Mouse (Mus musculus): Measurements from ENCODE around the gene Tgm3.

The Tgm3 gene

DNA sequence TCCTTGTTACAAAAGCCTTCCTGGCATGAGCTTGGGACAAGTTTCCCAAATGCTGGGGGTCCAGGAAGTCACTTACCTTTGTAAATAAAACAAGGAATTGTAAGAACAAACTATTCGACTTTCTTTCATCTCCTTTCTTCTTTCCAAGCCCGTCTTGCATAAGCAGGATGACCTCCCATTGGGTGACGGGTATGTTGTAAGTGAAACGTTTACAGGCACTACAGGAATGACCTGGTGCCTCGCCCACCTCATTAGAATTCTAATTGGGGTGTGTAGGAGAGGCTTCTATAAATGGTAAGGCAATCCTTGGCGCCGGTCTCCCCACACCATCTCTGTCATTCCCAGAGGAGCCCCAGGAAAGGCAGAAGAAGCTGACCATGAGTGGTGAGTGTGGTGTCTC lies at the start of gene Tgm3:
Tgm3 (plus strand) TSS at position 324 of the 400 bp plus-strand sequence.
- in situ Hi-C loops (cut with MboI; ENCODE audit: low sequenced_read_pairs) = no loop called here

DNA sequence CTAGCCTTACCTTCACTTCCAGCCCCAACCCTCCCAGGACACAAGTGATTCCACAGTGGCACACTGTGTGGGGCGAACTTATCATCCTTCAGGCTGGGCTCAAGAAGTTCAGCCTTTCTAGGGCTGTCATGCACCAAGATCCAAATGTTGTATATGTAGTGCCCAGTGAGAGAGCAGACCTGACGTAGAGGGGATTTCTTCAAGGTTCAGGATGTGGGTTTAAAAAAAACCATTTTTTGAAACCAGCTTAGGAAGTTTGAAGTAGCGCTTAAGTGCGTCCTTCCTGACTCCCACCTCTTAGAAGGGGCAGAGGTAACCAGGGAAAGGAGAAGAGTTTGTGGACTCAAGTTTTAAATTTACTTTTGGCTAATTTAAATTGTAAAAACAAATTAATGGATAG lies 31.5 kb upstream of the Tgm3 start:
- in situ Hi-C loops (cut with MboI; ENCODE audit: low sequenced_read_pairs) = no loop called here

DNA sequence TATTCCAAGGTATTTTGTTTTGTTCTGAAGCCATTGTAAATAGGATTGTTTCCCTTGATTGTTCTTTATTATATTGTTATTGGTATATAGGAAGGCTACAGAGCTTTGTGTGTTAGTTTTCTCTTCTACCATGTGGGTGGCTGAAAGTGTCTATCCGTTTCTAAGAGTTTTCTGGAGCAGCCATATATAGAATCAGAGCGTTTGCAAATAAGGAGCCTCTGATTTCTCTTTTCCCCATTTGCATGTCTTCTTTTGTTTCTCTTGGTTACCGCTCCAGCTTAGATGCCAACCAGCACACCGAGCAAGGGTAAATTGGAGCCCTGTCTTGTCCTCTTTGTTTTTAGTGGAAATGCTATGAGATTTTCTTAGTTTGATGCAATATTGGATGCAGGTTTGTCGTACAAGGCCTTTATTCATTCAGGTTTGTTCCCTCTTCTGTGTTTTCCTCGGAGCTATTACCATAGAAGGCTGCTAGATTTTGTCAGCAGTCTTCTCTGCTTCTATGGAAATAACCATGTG lies 24.6 kb upstream of the Tgm3 start:
- in situ Hi-C loops (cut with MboI; ENCODE audit: low sequenced_read_pairs) = no loop called here

DNA sequence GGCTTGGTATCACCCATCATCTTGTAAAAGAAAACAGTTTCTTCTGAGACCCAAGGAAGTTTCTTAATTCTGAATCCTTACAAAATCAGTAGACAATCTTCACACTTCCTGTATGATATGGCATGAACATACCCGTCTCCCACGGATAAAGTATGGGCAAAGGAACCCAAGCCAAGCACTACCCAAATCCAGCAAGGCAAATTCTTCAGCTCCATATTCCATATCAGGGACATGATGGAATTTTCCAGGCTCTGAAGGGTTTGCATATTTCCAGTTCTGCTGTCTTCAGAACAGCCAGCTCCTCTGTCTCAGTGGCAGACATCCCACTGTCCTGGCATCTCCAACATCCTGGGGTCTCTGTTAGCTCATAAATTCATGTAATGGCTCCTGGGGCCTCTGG lies 22.5 kb upstream of the Tgm3 start:
- in situ Hi-C loops (cut with MboI; ENCODE audit: low sequenced_read_pairs) = no loop called here

DNA sequence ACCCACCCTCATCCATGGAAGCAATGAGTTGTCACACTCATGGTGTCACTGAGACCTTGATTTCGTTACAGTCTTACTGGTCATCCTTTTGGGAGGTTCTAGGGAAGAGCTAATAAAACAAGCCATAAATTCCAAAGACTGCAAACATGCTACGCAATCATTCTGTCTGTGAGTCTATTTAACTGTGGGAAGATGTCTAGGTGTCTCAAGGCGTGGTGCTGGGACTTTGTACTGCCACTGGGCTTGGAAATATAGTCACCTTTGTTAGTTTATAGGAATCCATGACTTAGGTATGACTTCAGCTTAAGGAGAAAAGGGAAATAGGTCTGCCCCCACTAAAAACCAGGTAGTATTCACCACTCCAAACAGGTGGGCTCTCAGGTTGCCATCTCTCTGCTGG lies 17.7 kb upstream of the Tgm3 start:
- in situ Hi-C loops (cut with MboI; ENCODE audit: low sequenced_read_pairs) = no loop called here

- in situ Hi-C loops (cut with MboI; ENCODE audit: low sequenced_read_pairs) = no loop called here
These were observed 13.7 kb upstream of the Tgm3 start for GRCm38 (mm10) chr2:129998476-129998875.

- in situ Hi-C loops (cut with MboI; ENCODE audit: low sequenced_read_pairs) = no loop called here
These were observed 12.9 kb upstream of the Tgm3 start for GRCm38 (mm10) chr2:129999296-129999695.

- in situ Hi-C loops (cut with MboI; ENCODE audit: low sequenced_read_pairs) = no loop called here
These were observed 11.5 kb upstream of the Tgm3 start for GRCm38 (mm10) chr2:130000601-130001000.

GRCm38 (mm10) chr2:130004046-130004445 lies 8.1 kb upstream of the Tgm3 start:
- in situ Hi-C loops (cut with MboI; ENCODE audit: low sequenced_read_pairs) = no loop called here

DNA sequence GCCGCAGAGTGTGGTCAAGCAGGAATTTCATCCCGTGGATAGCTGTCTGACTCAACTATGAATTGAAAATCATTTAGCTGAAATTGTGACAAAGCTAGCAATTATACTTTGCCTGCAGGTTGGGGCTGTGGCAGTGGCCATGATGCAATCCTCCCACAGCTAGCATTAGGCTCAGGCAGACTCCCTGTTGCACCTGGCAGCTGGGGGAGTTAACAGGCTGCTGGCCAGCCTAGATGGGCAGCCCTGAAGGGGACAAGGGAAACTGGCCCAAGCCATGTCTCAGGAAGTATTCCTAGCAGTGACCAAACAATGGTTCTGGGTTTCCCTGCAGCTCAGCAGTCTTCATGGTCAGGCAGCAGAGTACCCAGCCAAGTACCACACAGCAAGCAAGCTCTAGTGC lies 2.8 kb upstream of the Tgm3 start:
- in situ Hi-C loops (cut with MboI; ENCODE audit: low sequenced_read_pairs) = no loop called here

DNA sequence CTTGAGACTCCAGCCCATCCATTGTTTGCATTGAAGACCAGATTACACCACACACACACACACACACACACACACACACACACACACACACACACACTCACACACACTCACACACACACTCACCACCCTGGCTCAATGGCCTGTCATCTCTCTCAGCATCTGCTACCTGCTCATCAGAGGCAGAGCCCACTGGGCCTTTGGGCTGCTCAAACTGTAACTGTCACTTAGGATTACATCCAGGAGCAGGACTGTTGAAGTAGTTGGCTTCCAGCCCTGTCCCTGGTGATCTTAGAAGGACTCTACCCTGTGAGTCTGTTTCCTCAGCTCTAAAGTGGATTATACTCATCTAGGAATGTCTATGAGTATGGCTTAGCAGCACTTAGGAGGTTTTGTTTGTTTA lies 1.5 kb downstream of the Tgm3 start:
- in situ Hi-C loops (cut with MboI; ENCODE audit: low sequenced_read_pairs) = no loop called here

- in situ Hi-C loops (cut with MboI; ENCODE audit: low sequenced_read_pairs) = no loop called here
These were observed 3.0 kb downstream of the Tgm3 start for GRCm38 (mm10) chr2:130015196-130015595.

DNA sequence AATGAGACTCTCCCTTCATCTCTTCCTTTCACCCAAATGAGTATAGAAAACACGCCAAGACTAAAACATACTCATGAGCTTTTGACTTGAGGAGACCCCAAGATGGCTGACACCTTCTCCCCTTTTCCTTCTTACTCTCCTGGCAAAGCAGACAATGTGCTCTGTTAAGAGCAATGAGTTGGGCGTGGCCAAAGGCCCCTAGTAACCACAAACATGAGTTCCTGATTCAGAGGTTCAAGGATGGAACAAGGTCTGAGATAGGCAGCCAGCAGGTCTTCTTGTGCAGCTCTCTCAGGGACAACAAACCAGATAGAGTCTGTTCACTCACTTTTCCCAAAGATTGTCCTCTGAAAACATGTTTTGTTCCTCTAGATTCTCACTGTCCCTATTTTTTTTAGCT lies 5.9 kb downstream of the Tgm3 start:
- in situ Hi-C loops (cut with MboI; ENCODE audit: low sequenced_read_pairs) = no loop called here

GRCm38 (mm10) chr2:130027890-130028289 lies 15.7 kb downstream of the Tgm3 start:
- in situ Hi-C loops (cut with MboI; ENCODE audit: low sequenced_read_pairs) = no loop called here

- in situ Hi-C loops (cut with MboI; ENCODE audit: low sequenced_read_pairs) = no loop called here
These were observed 17.7 kb downstream of the Tgm3 start for GRCm38 (mm10) chr2:130029826-130030225.

DNA sequence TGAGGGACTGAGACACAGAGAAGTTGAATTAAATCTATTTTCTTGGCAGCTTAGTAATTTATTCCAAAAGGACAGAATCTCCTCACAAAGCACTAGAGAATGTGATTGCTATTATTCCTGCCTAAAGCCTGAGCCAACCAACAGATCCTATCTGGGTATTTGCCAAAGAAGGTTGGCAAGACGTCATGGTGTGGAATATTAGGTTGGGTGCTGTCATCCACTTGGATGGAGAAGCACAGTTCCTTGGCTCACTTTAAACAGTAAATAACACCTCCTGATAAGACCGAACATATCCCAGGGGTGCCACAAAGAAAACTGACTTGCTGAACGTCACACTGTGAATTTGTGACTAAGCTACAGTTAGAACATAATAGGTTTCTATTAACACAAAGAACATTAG lies 20.5 kb downstream of the Tgm3 start:
- in situ Hi-C loops (cut with MboI; ENCODE audit: low sequenced_read_pairs) = no loop called here

DNA sequence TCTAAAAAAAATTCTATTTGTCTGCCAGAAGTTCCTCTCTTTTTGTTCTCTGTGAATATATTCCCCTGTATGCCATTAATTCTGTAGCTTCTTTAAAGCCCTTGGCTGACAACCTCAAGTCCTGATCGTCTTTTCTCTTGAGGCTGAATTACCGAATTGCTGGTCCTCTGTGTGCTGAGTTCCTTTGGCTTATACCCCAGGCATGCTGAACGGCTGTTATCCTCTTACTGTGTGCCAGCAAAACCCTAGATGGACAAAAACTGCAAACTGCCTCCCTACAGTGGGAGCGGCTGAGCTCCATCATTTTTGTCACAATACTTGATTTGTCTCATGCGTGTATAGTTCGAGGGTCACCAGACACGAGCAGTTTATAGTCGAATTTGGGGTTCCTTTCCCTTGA lies 24.7 kb downstream of the Tgm3 start:
- in situ Hi-C loops (cut with MboI; ENCODE audit: low sequenced_read_pairs) = no loop called here

DNA sequence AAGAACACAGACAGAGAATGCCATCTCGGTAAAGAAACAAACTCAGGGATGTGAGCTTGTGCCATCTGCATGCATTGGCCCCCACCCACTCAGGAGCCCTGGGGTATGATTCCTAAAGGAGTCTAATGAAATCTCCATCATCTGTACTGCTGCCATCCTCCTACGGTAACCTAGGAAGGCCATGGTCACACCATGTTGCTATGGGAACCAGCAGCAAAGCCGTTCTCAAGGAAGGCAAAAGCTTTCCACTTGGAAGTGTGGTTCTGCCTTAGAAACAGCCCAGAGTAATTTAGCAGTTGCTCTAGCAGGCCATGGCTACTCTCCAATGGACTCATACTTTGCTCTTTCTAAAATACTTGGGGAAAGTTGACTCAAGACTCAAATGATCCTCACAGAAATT lies 26.8 kb downstream of the Tgm3 start:
- in situ Hi-C loops (cut with MboI; ENCODE audit: low sequenced_read_pairs) = no loop called here

DNA sequence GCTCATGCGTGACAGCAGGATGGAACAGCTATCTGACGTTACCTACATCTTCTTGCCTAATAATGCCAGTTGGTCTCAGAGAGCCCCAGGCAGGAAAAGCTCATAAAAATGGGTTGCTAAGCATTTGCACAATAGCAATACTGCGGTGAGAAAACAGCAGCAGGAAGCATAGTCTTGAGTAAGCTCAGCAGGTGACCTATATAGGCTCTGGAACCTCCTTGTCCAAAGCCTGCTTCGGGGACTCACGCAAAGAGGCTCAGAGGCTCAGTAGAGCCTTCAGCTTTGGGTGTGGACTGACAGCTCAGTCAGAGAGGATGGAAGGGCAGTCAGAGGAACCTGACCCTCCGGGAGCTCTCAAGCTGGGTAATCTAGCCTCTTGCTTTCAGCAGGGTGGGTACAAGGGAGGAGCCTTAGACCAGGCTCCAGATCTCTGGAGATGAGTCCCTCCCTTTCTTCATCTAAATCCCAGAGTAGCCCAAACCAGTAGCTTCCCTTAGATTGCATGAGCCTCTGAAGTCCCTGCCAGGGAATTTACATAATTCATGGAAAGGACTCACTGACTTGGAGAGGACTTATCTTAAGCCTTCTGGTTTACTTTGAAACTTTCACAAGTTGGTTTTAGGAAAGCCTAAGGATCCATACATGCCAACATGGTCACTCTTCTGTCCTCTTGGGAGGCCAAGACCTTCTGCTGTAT lies 28.2 kb downstream of the Tgm3 start:
- in situ Hi-C loops (cut with MboI; ENCODE audit: low sequenced_read_pairs) = no loop called here

DNA sequence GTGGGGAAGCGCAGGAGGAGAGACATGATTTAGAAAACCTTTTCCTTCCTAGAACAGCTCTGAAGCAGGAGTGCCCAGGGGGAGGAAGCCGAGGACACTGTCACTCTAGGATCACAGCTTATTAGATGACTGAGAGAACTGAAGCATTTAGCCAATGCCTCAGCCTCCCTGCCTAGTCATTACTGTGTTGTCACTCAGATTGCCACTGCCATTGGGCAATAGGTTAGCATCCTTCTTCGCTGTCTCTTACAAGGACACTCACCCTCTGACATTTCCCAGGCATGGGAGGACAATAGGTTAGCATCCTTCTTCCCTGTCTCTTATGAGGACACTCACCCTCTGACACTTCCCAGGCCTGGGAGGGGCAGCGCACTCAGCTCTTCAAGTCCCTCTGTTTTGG lies 31.7 kb downstream of the Tgm3 start:
- in situ Hi-C loops (cut with MboI; ENCODE audit: low sequenced_read_pairs) = no loop called here

- in situ Hi-C loops (cut with MboI; ENCODE audit: low sequenced_read_pairs) = no loop called here
These were observed 35.8 kb downstream of the Tgm3 start for GRCm38 (mm10) chr2:130047923-130048440.

GRCm38 (mm10) chr2:130048792-130049191 lies 36.6 kb downstream of the Tgm3 start:
- in situ Hi-C loops (cut with MboI; ENCODE audit: low sequenced_read_pairs) = no loop called here

- in situ Hi-C loops (cut with MboI; ENCODE audit: low sequenced_read_pairs) = loop anchor here (5.0 kb wide), 1 partner anchor 156 kb away; no protein-coding TSS in a partner anchor
These were observed 46.0 kb downstream of the Tgm3 start for GRCm38 (mm10) chr2:130058149-130058548.
